Mouse (Mus musculus) testis, adult 2 months (tissue): ENCODE measurements around the gene Elavl3.

ENCODE experiments used
- CTCF ChIP-seq: fragments of 200-500 bp; IDR thresholded peaks from 2 replicates; pipeline ENCODE4 v1.5.1; 2012; ENCODE audit warnings: low read depth, mild to moderate bottlenecking, inconsistent platforms, low read length, moderate library complexity; ENCODE audit not compliant: control insufficient read depth, insufficient read depth, insufficient replicate concordance
- POLR2A ChIP-seq: fragments of 200-500 bp; IDR thresholded peaks from 2 replicates; pipeline ENCODE4 v1.6.1; 2012; ENCODE audit warnings: low read depth, mild to moderate bottlenecking, inconsistent platforms, low read length, moderate library complexity; ENCODE audit not compliant: control insufficient read depth

- no peak for TF ChIP-seq POLR2A
- no peak for TF ChIP-seq CTCF
Observed at GRCm38 (mm10) chr9:21983911-21984310, 67.9 kb downstream of the Elavl3 start.
